Mouse (Mus musculus) kidney, postnatal 25 days (tissue): ENCODE data around the gene Zfp617.
"Not testable (repeated sequence)": the region's sequence is repeated elsewhere in the genome, so short reads cannot be mapped to it uniquely, and the experiment has no call there.

Source experiments
- DNase-seq, 2 experiments: peaks; one replicate each; pipeline ENCODE4 v3.0.0; 2021; ENCODE audit warnings: mixed read lengths in 2 of 2

Gene Zfp617

DNA sequence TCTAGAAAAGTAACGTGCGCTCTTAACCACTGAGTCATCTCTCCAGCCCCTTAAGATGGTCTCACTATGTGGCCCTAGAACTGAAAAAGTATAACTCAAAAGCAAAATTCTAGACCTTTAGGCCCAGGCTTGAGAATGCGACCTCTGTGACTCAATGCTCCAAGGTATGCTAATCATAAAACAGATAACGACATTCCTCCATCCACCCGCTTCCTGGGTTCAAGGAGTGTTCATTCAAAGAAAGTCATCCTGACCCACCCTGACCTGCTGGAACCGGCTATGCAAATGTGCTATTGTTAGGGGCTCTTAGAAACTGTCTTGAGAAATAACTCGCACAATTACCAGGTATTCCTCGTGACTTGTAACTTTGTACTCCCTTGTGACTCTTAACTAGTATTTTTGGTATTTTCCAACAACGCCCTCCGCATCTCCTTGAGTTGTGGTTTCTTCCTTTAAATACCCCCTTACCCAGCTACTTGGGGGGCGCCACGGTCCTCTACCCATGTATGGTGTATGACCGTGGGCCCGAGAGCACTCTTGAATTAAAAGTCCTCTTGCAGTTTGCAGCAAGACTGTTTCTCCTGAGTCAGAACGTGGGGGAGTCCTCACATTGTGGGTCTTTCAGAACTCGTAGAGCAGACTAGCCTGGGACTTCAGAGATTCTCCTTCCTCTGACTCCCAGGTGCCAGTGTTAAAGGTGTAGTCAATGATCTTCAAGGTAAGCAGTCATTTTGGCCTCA lies 44.7 kb downstream of the Zfp617 start:
- not testable (repeated sequence) for DNase-seq

DNA sequence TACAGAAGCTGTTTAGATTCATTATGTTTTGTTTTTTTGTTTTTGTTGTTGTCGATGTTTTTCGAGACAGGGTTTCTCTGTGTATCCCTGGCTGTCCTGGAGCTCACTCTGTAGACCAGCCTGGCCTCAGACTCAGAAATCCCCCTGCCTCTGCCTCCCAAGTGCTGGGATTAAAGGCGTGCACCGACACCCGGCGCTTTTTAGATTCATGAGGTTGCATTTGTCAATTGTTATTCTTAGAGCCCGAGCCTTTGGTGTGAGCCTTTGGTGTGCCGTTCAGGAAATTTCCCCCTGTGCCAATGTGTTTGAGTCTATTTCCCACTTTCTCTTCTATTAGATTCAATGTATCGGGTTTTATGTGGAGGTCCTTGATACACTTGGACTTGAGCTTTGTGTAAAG lies 46.2 kb downstream of the Zfp617 start:
- no peak for DNase-seq

DNA sequence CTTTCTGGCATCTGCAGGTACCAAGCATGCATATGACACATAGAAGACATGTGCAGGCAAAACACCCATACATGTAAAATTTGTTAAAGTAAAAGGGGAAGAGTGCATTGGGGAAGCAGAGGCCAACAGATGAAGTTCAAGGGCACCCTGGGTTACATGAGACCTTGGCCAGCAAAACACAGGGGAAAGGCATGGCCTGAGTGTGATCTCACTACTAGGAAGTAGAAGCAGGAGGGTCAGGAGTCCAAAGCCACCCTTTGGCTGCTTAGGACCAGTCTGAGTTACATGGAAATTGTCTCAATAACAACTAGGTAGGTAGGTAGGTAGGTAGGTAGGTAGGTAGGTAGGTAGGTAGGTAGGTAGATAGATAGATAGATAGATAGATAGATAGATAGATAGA lies 52.0 kb downstream of the Zfp617 start:
- DNase-seq, result no peak

DNA sequence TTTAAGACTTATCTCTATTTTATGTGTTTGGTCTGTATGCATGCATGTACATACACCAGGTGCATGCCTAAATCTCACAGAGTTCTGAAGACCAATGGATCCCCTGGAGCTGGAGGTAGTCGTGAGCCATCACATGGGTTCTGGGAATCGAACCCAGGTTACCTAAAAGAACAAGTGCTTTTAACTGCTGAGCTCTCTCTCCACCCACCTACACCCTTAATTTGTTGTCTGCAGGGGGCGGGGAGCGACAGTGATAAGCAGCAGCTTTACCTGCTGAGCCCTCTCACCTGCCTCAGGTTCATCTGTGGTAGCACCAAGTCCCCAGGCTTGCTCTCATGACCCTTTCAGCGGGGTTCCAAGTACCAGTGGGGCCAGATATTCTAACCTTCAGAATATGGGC lies 53.4 kb downstream of the Zfp617 start:
- DNase-seq, result no peak

DNA sequence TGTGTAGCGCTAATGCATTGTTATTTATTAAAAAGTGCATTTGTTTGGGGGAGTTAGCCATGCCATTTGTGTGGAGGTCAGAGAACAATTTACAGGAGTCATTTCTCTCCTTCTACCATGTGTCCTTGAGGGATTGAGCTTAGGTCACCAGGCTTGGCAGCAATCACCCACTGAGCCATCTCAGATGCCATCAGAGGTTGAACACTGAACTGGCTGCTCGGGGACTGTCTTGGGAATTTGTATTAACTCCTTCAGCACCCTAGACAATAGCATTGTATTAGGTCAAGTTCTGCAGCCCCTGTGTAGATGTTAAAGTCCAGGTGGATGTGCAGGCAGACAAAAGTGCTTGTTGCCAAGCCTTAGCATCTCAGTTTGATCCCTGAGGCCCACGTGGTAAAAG lies 55.6 kb downstream of the Zfp617 start:
- DNase-seq, result no peak

DNA sequence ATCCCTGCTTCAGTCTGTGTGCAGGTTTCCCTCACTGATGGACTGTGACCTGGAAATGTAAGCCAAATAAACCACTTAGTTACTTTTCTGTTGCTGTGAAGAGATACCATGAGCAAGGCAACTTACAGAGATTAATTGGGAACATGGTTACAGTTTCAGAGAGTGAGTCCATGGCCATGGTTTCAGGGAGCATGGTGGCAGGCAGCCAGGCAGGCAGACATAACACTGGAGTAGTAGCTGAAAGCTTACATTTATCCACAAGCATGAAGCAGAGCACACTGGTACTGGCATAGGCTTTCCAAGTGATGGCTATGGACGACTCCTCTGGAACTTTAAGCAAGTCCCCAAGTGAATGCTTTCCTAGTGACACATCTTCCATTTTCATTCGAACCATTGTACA lies 56.7 kb downstream of the Zfp617 start:
- no peak for DNase-seq

DNA sequence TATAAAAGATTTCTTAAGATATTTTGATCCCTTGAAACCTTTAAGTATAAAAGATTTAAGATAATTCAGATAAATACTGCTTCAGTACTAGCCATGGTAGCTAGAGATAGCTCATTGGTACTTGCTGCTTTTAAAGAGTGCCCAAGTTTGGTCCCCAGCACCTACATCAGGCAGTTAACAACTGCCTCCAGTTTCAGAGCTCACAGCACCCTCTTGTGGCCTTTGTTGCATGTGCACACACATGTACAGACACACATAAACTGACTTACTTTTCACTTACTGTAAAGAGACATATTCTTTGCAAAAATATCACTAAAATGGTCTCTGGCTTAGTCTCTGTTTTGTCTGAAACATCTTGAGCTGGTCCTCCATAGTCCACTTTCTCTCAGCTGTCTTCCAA lies 58.0 kb downstream of the Zfp617 start:
- no peak for DNase-seq

DNA sequence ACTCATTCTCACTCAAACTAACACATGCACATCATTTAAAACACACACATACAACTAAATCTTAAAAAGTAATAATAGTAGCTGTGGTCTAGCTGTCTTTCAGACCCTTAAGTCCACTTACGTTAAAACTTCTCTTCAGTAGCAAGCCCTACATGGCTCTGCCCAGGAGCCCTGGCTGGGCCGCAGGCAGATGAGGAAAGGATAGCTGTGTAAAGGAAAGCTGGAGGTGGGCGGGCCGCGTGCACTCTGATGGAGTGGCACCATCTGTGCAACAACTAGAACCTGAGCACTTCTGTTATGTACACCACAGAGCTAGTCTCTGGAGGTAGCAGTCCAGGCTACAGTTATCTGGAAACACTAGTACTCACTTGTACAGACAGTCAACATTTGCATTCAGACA lies 58.8 kb downstream of the Zfp617 start:
- DNase-seq, result no peak

DNA sequence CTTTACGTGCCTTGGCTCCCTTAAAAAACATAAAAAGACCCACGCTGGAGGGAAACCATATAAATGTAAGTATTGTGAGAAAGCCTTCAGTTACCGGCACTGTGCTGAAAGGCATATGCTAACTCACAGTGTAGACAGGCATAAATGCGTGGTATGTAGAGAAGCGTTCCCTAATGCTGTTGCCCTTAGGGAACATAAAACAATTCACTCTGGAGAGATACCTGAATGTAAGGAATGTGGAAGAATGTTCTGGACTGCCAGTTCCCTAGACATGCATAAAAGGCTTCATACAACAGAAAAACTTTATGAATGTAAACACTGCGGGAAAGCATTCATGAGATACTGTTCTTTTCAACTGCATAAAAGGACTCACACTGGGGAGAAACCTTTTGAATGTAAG lies 59.7 kb downstream of the Zfp617 start:
- no peak for DNase-seq

DNA sequence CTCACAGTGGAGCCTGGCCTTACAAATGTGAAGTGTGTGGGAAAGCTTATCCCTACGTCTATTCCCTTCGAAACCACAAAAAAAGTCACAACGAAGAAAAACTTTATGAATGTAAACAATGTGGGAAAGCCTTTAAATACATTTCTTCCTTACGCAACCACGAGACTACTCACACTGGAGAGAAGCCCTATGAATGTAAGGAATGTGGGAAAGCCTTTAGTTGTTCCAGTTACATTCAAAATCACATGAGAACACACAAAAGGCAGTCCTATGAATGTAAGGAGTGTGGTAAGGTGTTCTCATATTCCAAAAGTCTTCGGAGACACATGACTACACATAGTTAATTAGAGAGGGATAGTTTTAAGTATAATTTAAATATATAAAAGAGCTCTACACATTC lies 60.2 kb downstream of the Zfp617 start:
- no peak for DNase-seq

DNA sequence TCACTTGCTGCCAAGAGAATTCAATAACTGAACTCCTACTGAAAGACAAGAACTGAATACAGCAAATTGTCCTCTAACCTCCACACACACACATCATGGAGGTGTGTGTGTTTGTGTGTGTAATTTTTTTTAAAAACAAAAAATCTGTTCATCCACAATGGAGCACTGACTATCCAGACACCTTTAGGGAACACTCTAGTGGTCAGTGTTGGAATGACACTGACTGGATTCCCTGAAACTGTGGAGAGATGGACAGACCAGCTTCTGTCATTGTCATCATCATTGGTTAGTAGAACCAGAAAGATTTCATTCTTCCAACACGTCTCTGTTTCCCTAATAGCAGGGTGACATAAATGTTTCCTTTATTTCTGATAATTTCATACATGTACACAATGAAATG lies 63.5 kb downstream of the Zfp617 start:
- peak in 1 of 2 experiments; percentile 48 for DNase-seq

DNA sequence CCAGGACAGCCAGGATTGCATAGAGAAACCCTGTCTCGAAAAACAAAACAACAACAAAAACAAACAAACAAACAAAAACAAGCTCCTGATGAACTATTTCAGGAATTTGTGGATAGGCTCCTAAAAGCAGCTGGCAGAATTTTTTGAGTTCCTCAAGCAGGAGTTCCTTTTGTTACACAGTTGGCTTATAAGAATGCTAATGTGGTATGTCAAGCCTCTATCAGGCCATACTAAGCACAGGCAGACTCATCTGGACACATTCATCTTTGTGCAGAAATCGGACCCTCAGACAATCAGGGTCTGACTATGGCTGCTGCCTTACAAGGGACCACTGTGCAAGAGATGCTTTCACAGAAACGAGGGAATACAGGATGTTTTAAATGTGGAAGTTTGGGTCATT lies 65.8 kb downstream of the Zfp617 start:
- DNase-seq, result no peak

DNA sequence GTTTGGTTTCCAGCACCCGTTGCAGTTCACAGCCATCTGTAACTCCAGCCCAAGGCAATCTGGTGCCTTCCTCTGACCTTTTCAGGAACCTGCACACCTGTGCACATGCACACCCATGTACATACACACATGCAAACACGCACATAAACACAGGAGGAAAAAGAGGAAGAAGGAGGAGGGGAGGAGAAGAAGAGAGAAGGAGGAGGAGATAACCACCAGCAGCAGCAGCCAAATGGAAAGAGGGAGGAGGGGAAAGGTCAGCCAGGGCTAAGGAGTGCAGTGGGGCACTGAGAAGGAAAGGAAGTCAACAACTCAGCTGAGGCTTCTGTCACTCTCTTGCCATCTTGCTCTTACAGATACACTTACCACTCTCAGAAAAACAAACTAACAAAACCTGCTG lies 72.6 kb downstream of the Zfp617 start:
- DNase-seq, result peak; percentile 16 to 50

DNA sequence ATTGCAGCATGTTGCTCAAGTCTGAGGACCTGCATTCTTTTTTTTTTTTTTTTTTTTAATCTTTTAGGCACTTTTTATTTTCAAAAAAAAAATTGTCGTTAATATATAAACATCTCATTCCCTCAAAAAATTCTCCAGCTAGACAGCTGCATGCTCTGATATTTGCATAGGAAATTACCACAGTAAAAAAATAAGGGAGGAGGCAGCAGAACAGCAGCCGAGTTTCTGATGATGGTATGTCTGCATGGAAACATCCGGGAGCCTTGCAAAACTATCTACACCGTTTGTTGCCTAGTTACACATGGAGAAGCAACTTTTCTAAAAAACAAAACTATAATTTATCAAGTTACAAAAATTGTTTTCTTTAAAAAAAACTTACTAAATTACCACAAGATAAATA lies 73.0 kb downstream of the Zfp617 start:
- DNase-seq, result no peak
